Mouse (Mus musculus): ENCODE measurements at regions not wholly inside any gene's neighbourhood (a gene's known extent, or its start where the extent isn't known, plus 50 kb on each side); places are given as distances from the start of the nearest gene placed in this dataset.

- ChIA-PET CTCF (no interaction called here), POLR2A (no interaction called here)
These were observed 231.4 kb upstream of the Frg1 start for GRCm38 (mm10) chr8:41648276-41648675.

- CTCF ChIA-PET, result no interaction called here
These were observed 227.8 kb upstream of the Frg1 start for GRCm38 (mm10) chr8:41644626-41645025.

DNA sequence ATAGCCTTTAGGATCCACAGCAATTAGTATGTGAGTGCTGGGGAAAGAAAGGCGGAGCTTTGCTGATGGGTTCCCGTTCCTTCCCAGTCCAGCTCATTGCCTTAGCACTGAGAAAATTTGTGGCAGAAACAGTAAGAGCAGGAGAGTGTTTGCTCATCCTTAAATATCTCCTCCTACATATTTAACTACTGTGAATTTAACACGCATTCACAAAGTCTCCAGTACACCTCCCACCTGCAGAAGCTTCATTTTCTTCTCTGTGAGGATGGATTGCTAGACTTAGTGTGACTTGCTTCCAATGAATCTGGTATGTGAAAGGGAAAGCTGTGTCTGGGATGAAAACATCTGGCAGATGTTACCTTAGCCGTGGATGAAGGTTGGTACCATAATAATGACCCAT is 207.0 kb upstream of the Frg1 start:
- ChIA-PET POLR2A (interaction anchor here in 1 of 4 experiments (0.9 kb wide), 1 partner anchor 9 kb away, joined by 5 read pairs; no protein-coding TSS in a partner anchor), CTCF (no interaction called here)

More at GRCm38 (mm10) chr8:41644626-41645025, 227.8 kb upstream of the Frg1 start:
- POLR2A ChIA-PET, result no interaction called here

GRCm38 (mm10) chr8:41600255-41600654 is 183.4 kb upstream of the Frg1 start:
- CTCF ChIA-PET, result no interaction called here

DNA sequence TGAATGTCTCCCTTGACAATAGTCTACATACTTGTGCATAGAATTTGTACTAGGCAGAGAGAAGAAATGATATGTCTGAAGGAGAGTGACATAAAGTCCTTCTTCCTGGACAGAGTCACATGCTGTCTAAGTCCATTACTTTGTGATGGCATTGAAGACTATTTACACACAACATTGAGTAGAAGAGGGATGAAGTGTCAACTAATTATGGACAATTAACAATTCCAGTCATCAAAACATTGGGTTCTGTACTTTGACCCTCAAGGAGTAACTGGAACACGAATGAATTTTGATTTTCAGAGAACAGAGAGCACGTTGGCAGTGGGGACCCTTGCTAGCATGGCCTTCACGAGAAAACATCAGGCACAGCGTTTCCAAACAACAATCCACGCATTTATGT is 177.6 kb upstream of the Frg1 start:
- ChIA-PET CTCF (no interaction called here), POLR2A (no interaction called here)

More at GRCm38 (mm10) chr8:41600255-41600654, 183.4 kb upstream of the Frg1 start:
- POLR2A ChIA-PET, result no interaction called here

GRCm38 (mm10) chr8:41593666-41594042 is 176.8 kb upstream of the Frg1 start:
- ChIA-PET POLR2A (no interaction called here), CTCF (no interaction called here)

DNA sequence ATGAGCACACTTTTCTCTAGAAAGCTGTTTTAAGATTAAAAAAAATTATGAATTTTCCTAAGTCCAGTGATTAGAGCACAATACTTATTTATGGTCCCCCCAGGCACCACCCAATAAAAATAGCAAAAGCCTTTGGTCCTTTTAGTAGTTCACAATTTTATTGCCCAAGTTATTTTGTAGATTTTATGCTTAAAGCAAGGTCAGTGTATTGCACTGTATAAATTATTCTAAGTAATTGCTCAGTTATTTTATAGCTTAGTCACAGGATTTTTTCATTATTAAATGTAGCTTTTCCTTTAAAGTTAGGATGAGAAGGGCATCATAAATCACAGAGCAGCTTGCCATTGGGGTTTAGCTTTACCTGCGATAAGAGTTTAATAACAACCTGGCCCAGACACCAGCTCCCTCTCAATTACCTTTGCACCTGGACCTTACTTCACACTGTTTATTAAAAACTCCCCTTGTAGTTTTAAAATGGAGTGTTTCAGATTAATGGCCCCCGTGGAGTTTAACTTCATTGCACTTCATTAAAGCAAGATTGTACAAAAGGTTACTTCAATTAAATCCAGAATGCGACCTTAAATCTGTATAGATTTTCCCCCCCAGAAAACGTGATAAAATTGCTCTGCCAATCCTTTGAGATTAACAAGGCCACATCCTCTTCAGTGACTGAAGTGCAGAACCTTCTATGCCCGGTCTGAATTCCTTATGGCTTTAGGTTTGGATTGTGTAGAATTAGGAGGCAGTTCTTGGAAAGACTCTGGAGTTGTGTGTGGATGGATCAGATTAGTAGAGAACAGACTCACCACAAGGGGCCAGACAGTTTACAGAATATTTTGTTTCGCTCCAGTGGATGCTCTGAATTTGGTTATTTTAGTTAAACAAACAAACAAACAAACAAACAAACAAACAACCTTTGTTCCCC is 176.1 kb upstream of the Frg1 start:
- ChIA-PET CTCF (interaction anchor here in 1 of 4 experiments (0.6 kb wide), 1 partner anchor 1660 kb away, joined by 3 read pairs; no protein-coding TSS in a partner anchor), POLR2A (no interaction called here)

DNA sequence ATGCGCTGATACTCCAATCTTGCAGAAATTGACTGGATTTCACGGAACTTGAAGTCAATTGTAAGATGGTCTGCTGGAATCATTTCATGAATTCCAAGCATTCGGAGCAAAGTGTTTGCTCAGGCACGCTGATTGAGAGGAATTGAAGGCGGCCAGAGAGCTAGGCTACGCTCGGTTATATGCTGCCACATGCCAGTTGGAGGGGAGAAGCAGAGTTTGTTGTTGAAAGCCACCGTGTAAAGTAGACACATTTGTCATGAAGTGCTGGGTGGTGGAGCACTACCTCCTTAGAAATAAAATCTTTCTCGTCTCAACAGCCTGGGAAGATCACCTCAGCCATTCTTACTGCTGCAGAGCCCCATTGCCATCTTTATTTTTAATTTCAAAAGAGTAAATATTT is 175.3 kb upstream of the Frg1 start:
- POLR2A ChIA-PET, result no interaction called here
- CTCF ChIA-PET, result no interaction called here

GRCm38 (mm10) chr8:41588157-41588556 is 171.3 kb upstream of the Frg1 start:
- CTCF ChIA-PET, result interaction anchor here in 1 of 4 experiments (1.0 kb wide), 1 partner anchor 15 kb away, joined by 4 read pairs; no protein-coding TSS in a partner anchor
- POLR2A ChIA-PET, result no interaction called here

DNA sequence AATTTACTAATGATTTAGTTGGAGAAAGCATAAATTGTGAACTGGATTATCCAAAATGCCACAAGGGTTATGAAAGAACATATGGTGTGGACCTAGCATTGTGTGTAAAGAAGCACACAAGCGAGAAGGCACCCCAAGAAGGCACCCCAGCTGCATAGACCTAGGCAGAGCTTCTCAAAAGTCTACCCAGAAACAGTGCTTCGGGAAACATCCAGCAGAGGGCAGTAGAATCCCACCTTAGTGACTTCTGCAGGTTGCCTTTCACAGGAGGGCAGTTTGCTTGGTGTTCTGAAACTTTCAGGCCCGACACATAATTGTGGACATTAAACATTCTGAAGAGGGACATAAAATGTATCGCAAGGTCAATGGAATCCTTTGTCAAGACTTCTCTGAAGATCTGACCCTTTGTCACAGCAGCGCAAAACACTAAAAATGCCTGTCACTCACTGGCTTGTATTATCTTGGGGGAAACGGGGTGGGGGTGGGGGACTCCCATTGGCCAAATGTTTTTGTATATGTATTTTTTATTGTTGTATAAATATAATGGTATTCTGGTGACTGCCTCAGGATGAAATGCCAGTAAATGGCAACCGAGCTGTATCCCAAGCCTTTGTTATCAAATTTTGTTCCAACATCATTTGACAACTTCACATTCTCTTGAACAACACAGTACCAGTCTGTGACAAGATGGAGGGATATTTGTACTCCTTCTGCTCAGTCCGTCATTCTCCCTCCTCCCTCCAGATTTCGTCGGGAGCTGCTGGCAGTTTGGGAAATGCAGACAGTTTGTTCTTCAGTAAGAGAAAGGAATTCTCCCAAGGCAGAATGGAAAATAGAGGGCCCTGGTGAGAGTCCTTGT is 156.4 kb upstream of the Frg1 start:
- ChIA-PET POLR2A (no interaction called here), CTCF (interaction anchor here (0.6 to 0.8 kb wide), 11 partner anchors 12 to 1576 kb away, joined by 3 to 12 read pairs (median 3); no protein-coding TSS in a partner anchor)

GRCm38 (mm10) chr8:41570566-41570965 is 153.7 kb upstream of the Frg1 start:
- ChIA-PET POLR2A (no interaction called here), CTCF (interaction anchor here in 1 of 4 experiments (0.5 to 0.6 kb wide), 2 partner anchors 15 to 668 kb away, joined by 3 to 5 read pairs; no protein-coding TSS in a partner anchor)

- ChIA-PET POLR2A (interaction anchor here in 1 of 4 experiments (0.6 to 1.4 kb wide), 2 partner anchors 8 to 512 kb away, joined by 3 to 5 read pairs; no protein-coding TSS in a partner anchor), CTCF (interaction anchor here in 1 of 4 experiments (2.0 kb wide), 1 partner anchor 11 kb away, joined by 5 read pairs; no protein-coding TSS in a partner anchor)
These were observed 145.1 kb upstream of the Frg1 start for GRCm38 (mm10) chr8:41561995-41562394.

- ChIA-PET POLR2A (no interaction called here), CTCF (no interaction called here)
These were observed 139.9 kb upstream of the Frg1 start for GRCm38 (mm10) chr8:41556819-41557218.

DNA sequence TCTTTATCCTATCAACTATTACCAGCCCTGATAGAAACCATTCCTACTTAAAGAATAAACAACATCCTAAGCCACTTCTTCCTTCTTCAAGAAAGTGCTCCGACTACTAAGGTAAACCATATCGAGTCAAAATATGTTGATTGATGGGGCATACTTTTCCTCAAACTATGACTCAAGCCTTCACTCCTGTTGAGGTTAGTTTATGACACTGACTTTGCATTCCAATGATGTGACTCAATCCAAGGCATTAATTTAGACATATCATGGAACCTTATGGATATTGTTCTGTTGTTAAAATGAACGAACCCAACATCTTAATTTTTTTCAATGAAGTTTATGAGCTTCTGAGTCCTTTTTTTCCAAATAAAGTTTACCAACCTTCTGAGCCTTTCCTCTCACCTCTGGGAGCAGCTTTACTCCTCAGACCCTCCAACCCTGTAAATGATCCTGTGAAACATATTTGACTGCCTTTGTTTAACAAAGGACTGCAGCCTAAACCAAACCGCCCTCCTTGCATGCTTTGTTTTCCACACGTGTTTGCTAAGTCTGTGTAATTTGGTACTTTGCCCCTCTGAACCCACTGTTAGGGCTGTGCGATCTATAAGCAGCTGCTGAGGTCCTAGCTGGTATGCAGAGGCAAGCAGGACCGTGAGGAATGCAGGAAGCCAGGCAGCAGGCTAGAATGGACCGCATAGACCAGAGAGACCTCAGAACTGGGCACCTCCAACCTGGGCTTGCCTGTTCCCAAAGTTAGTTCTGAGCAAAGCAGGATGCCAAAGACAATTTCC is 136.1 kb upstream of the Frg1 start:
- ChIA-PET POLR2A (no interaction called here), CTCF (no interaction called here)

DNA sequence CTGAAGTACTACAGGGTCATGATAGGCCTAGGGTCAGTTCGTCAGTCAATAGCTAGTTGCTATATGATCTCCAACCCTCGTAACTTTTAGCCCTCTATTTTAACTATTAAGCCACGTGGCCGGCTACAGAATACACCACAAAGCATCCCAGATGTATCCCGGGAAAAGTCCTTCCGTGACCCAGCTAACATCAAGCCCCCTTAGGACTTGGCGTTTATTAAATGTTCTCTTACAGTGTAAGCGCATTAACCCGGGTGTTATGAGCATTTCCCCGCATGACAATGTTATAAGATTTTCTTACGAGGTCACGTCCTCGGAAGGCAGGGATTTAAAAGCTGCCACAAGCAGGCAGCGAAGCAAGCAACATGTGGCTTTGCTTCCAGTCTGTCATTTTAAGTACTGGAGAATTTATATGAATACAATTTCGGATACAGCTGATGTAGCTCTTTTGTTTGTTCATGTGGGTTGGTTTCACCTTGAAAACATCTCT is 135.1 kb upstream of the Frg1 start:
- ChIA-PET CTCF (no interaction called here), POLR2A (no interaction called here)

GRCm38 (mm10) chr8:41550095-41550420 is 133.2 kb upstream of the Frg1 start:
- ChIA-PET CTCF (no interaction called here), POLR2A (no interaction called here)

DNA sequence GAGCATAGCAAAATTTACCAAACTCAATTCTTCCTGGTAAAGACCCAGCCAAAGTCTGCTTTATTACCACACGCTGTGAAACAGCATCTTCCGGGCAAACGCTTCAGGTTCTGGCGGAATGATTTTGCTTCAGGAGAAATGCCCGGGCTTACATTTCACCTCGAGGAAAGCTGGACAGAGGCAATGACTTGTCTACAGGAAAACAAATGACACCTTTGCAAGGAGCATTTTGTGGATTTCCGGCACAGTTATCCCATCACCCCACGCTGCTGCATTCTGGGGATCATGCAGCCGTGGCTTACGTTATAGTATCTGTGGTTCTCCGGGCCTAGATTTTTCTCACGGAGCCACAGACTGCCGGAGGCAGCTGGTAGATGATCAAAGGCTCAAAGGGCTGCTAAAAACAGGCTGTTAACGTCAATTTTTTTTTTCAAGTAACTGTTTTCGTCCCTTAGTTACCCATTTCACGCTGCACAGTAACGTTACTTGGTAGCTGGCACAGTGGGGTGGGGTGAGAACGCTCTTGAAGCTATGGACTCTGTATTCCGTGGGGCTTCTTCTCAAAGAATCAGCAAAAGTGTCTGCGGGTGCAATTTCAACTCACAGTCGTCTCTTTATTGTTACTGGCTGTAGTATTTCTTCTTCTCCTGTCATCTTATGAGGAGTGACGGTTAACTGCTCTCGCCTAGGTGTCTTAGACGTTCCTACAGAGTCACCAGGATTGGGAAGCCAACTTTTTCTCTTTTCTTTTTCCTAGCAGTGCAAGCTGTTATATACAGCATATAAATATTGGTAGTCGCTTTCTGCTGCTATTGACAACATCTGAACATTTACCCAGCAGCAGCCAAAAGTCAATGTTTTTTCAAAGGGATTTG is 132.6 kb upstream of the Frg1 start:
- CTCF ChIA-PET, result no interaction called here
- POLR2A ChIA-PET, result no interaction called here

- ChIA-PET CTCF (no interaction called here), POLR2A (no interaction called here)
These were observed 131.0 kb upstream of the Frg1 start for GRCm38 (mm10) chr8:41547730-41548368.

All from embryonic stem cell, embryonic (primary cell).